ENCODE assay signal across 13 mouse cellular contexts in the genomic region with DNA sequence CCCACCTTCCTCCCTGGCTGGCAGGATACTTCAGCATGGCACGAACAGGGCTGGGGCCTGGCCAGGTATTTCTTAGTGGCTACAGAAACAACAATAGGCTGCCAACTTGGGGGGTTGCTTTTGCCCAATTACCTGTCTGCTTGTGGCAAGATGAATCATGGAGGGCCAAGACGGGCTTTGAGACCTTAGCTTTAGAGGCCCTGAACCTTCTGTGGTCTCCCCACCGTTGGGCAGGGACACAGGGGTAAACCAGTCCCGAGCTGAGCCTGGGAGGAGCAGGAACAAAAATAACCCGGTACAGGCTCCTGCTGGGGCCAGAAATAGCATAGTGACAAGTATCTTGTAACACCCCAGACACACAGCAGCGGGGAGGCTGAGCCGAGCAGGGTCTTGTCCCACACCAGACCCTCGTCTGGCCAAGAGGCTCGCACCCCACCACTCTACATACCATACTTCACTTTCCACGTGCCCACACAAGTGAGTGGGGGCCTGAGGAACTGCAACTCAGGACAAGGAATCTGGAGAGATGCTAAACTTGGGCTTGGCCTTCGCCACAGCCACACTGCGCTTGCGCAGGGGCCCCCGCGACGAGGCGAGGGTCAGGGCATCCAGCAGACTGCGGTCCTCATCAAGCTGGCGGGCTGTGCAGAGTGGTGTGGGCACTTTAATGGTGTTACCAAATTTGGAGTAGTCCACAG. TPM values are rescaled to one million over a fixed set of nuclear protein-coding genes. Genes with fewer than 3 reads are reported as not detected.
DNase-seq lines count a peak whose midpoint lies in the region; ATAC-seq and TF ChIP-seq lines count a peak whose summit lies in the region.
"Had no signal": no experiment of that assay in that cellular context is flagged by ENCODE, and none has a peak within 500 bp of the region (broad histone marks: within the 10 kb centered on the region; RNA-seq: fewer than 3 reads in every experiment).

No protein-coding gene starts in this region.

- peak overlapping the region; percentile 91 for H3K27ac ChIP-seq in layer of hippocampus, adult 2 months
- H3K27ac ChIP-seq in hindbrain, embryonic 16.5 days (ENCODE audit: low read depth, low read length) = no peak overlapping the region
- H3K27ac ChIP-seq: embryonic facial prominence, embryonic 12.5 days had no signal

- no peaks in the 10 kb centered on the region for H3K9me3 ChIP-seq in hindbrain, embryonic 16.5 days (ENCODE audit: control insufficient read depth, low read length)
- H3K9me3 ChIP-seq: embryonic facial prominence, embryonic 12.5 days had no signal

- H3K9ac ChIP-seq in hindbrain, embryonic 16.5 days (ENCODE audit: low read depth, low read length) = no peak overlapping the region
- H3K9ac ChIP-seq: embryonic facial prominence, embryonic 12.5 days; liver, postnatal 0 days had no signal

- no peak for DNase-seq in layer of hippocampus, adult 2 months (ENCODE audit: low spot score in 2 of 2)
- DNase-seq in layer of hippocampus, adult 11-12 months (ENCODE audit: low spot score) = no peak
- peak; percentile 67 to 70 for DNase-seq in cerebellum, postnatal 14 days
- DNase-seq in gastrocnemius, postnatal 25 days = peak; percentile 71
- DNase-seq in testis, postnatal 14 days (ENCODE audit: low spot score) = no peak
- no peak for DNase-seq in spleen, postnatal 10 days (ENCODE audit: low spot score in 2 of 2)
- DNase-seq: adrenal gland, postnatal 25 days; liver, postnatal 0 days had no signal

- peaks cover 4% of the 10 kb centered on the region for H3K27me3 ChIP-seq in hindbrain, embryonic 16.5 days (replicated peaks; ENCODE audit: control insufficient read depth, insufficient read depth, low read length)

- ATAC-seq in hindbrain, embryonic 16.5 days = no peak
- ATAC-seq: inflammation-experienced regulatory T-cells, adult 6 months; liver, postnatal 0 days had no signal

- H3K4me3 ChIP-seq in layer of hippocampus, adult 2 months = peak overlapping the region; percentile 46
- no peak overlapping the region; the same call in 1 of the 2 replicates for H3K4me3 ChIP-seq in hindbrain, embryonic 16.5 days (ENCODE audit: low read length)
- H3K4me3 ChIP-seq: embryonic facial prominence, embryonic 12.5 days had no signal

- WGBS in hindbrain, embryonic 16.5 days = 80% methylated on average over 19 of the region's 19 CpGs

- peaks cover 22% of the 10 kb centered on the region for H3K4me1 ChIP-seq in hindbrain, embryonic 16.5 days (ENCODE audit: control insufficient read depth, insufficient read depth, low read depth, low read length)
- H3K4me1 ChIP-seq: embryonic facial prominence, embryonic 12.5 days had no signal

- H3K36me3 ChIP-seq in hindbrain, embryonic 16.5 days (ENCODE audit: control insufficient read depth, insufficient read depth, low read length) = no peaks in the 10 kb centered on the region
- H3K36me3 ChIP-seq: embryonic facial prominence, embryonic 12.5 days had no signal

- peak overlapping the region; percentile 28 for H3K4me2 ChIP-seq in hindbrain, embryonic 16.5 days (ENCODE audit: low read length)
- H3K4me2 ChIP-seq: embryonic facial prominence, embryonic 12.5 days had no signal

- TF ChIP-seq CTCF in layer of hippocampus, adult 2 months (conservative IDR thresholded peaks at IDR 0.05) = no peak

RNA-seq across cellular contexts. Expression of a gene that starts 2.2 kb away (rescaled TPM):
- 10 to 100 TPM; 34.2 to 37.4 TPM for total RNA-seq in layer of hippocampus, adult 2 months (2021)
- total RNA-seq in gastrocnemius, postnatal 25 days (2021) = 10 to 100 TPM; 74.8 to 77.5 TPM
- 3.5 and 3.7 TPM in 2 replicates for polyA plus RNA-seq in hindbrain, embryonic 16.5 days (2015; fragmentation: Nextera tagmentation; extraction: Ambion mirVana)
- total RNA-seq: MEL; monocyte, adult 5-6 weeks had no signal
- polyA plus RNA-seq: inflammation-experienced regulatory T-cells, adult 6 months; liver, postnatal 0 days had no signal

Comparison
In these comparisons a context has a peak if more than half of its experiments do, and no peak if none do; other contexts are left out.
1. DNase-seq: peak in cerebellum, postnatal 14 days (2 of 2) and gastrocnemius, postnatal 25 days (single experiment); none in layer of hippocampus, adult 2 months (0 of 2), layer of hippocampus, adult 11-12 months (single experiment), testis, postnatal 14 days (single experiment) and spleen, postnatal 10 days (0 of 2).